Mouse (Mus musculus) naive thymus-derived CD4-positive, alpha-beta T cell, adult 5 months (primary cell): Measurements from ENCODE around the gene Themis3. TPM values are rescaled to one million over a fixed set of nuclear protein-coding genes. Genes with fewer than 3 reads are reported as not detected.

Source experiments
- polyA plus RNA-seq: library from polyadenylated mRNA; unstranded; fragments of 100-300 nt; shearing (Covaris generic); gene quantifications from one replicate; pipeline ENCODE4 v1.2.1, GENCODE M21; 2017

Gene Themis3
- not detected for polyA plus RNA-seq

GRCm38 (mm10) chr17:66594435-66594834, at the start of gene Themis3:
Gene Themis3 (minus strand): TSS chr17:66594621.

GRCm38 (mm10) chr17:66519554-66520553, 74.6 kb downstream of the Themis3 start, which contains the start of gene Rab12:
Gene Rab12 (minus strand): TSS chr17:66519729.

Other genes starting within 250 kb of the Themis3 start
- 0.11 TPM for gene Mtcl1, start 144.9 kb downstream of the Themis3 start, polyA plus RNA-seq
- 11.7 TPM for gene Rab12, start 74.9 kb downstream of the Themis3 start, polyA plus RNA-seq